Mouse (Mus musculus): ENCODE measurements around the gene Adam29. TPM values are rescaled to one million over a fixed set of nuclear protein-coding genes. Genes with fewer than 3 reads are reported as not detected.

The Adam29 gene
- not detected for total RNA-seq (2021)
- long read RNA-seq: 0 reads

- DNase-seq (ENCODE audit: low spot score in 2 of 2): no peak
Measured at GRCm38 (mm10) chr8:55906848-55907247, at the start of gene Adam29. Adam29 (minus strand) TSS chr8:55906948.

- DNase-seq (ENCODE audit: low spot score in 2 of 2): peak in 1 of 2 experiments; percentile 9
Measured at GRCm38 (mm10) chr8:55940526-55940880, 33.8 kb upstream of the Adam29 start.

GRCm38 (mm10) chr8:55939870-55940525 is 33.2 kb upstream of the Adam29 start, which contains the start of gene Glra3:
Glra3 (plus strand) TSS chr8:55940460.
- peak; percentile 21 to 24 for DNase-seq (ENCODE audit: low spot score in 2 of 2)

Other genes with a start within 250 kb of the Adam29 start
- gene Glra3, start 33.5 kb upstream of the Adam29 start, total RNA-seq (2021): 1 to 10 TPM; 2.1 to 3.2 TPM